Mouse (Mus musculus): Measurements from ENCODE around the gene Pear1.
A peak's percentile ranks its signal among the peaks of the same experiment; 100 is the strongest.

Pear1 gene

GRCm38 (mm10) chr3:87796736-87797334 is 27.3 kb downstream of the Pear1 start, which contains the start of gene Insrr:
TSS of gene Insrr (plus strand) at chr3:87796951.
- Histone ChIP-seq H3K4me3 (replicated peaks; ENCODE audit: low read length) (peak within 1 kb of the TSS; percentile 66), H3K9me3 (ENCODE audit: low read length) (no peaks in the 10 kb centered on the region), H3K36me3 (ENCODE audit: insufficient read depth, low read length) (no peaks in the 10 kb centered on the region), H3K27me3 (ENCODE audit: insufficient read depth, low read length) (peaks cover 99% of the 10 kb centered on the region), H3K4me1 (replicated peaks; ENCODE audit: low read depth, low read length) (peaks cover 31% of the 10 kb centered on the region)
- TF ChIP-seq CTCF (conservative IDR thresholded peaks at IDR 0.05; ENCODE audit: low read length) (no peak), POU5F1 (IDR thresholded peaks at IDR 0.05; ENCODE audit: borderline replicate concordance, low read length) (no peak), NANOG (IDR thresholded peaks at IDR 0.05; ENCODE audit: borderline replicate concordance, low read length) (no peak)

- TF ChIP-seq NANOG (IDR thresholded peaks at IDR 0.05; ENCODE audit: borderline replicate concordance, low read length) (no peak), POU5F1 (IDR thresholded peaks at IDR 0.05; ENCODE audit: borderline replicate concordance, low read length) (no peak), CTCF (conservative IDR thresholded peaks at IDR 0.05; ENCODE audit: low read length) (peak; percentile 71)
- peaks cover 98% of the 10 kb centered on the region for H3K27me3 ChIP-seq (ENCODE audit: insufficient read depth, low read length)
- H3K4me1 ChIP-seq (replicated peaks; ENCODE audit: low read depth, low read length), result peaks cover 32% of the 10 kb centered on the region
- no peaks in the 10 kb centered on the region for H3K9me3 ChIP-seq (ENCODE audit: low read length)
- no peaks in the 10 kb centered on the region for H3K36me3 ChIP-seq (ENCODE audit: insufficient read depth, low read length)
- H3K4me3 ChIP-seq (replicated peaks; ENCODE audit: low read length), result peak overlapping the region; percentile 75
Observed at GRCm38 (mm10) chr3:87795336-87796277, 28.5 kb downstream of the Pear1 start.

DNA sequence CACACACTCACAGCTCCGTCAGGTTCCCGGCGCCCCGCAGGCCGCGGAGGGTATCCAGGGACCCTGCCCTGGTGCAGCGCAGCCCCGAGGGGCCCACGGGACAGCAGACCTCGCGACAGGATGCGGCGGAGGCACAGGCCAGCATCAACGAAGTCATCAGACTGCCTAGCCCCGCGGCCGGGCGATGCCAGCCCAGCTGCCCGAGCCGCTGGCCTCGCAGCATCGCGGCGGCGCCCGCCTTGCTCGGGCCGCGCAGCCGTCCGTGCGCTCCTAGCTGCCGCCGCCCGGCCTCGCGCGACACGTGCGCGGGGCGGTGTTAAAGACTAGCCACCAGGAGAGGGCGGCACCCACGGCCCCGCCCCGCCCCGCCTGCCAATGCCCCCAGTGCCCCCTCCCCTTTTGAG is 29.2 kb downstream of the Pear1 start, which contains the start of gene Ntrk1:
Ntrk1 (minus strand) TSS at position 241 of the 404 bp plus-strand sequence.
- Histone ChIP-seq H3K36me3 (ENCODE audit: insufficient read depth, low read length) (no peaks in the 10 kb centered on the region), H3K27me3 (ENCODE audit: insufficient read depth, low read length) (peaks cover 98% of the 10 kb centered on the region), H3K4me3 (replicated peaks; ENCODE audit: low read length) (peak within 1 kb of the TSS; percentile 75), H3K4me1 (replicated peaks; ENCODE audit: low read depth, low read length) (peaks cover 32% of the 10 kb centered on the region), H3K9me3 (ENCODE audit: low read length) (no peaks in the 10 kb centered on the region)
- no peak for TF ChIP-seq POU5F1 (IDR thresholded peaks at IDR 0.05; ENCODE audit: borderline replicate concordance, low read length)
- no peak for TF ChIP-seq CTCF (conservative IDR thresholded peaks at IDR 0.05; ENCODE audit: low read length)
- no peak for TF ChIP-seq NANOG (IDR thresholded peaks at IDR 0.05; ENCODE audit: borderline replicate concordance, low read length)

GRCm38 (mm10) chr3:87789768-87790167 is 34.3 kb downstream of the Pear1 start:
- H3K27me3 ChIP-seq (ENCODE audit: insufficient read depth, low read length), result peaks cover 94% of the 10 kb centered on the region
- no peak for TF ChIP-seq NANOG (IDR thresholded peaks at IDR 0.05; ENCODE audit: borderline replicate concordance, low read length)
- TF ChIP-seq CTCF (conservative IDR thresholded peaks at IDR 0.05; ENCODE audit: low read length), result no peak
- no peak for TF ChIP-seq POU5F1 (IDR thresholded peaks at IDR 0.05; ENCODE audit: borderline replicate concordance, low read length)
- H3K4me1 ChIP-seq (replicated peaks; ENCODE audit: low read depth, low read length), result peaks cover 23% of the 10 kb centered on the region
- no peaks in the 10 kb centered on the region for H3K36me3 ChIP-seq (ENCODE audit: insufficient read depth, low read length)
- H3K9me3 ChIP-seq (ENCODE audit: low read length), result no peaks in the 10 kb centered on the region
- no peak overlapping the region for H3K4me3 ChIP-seq (replicated peaks; ENCODE audit: low read length)

DNA sequence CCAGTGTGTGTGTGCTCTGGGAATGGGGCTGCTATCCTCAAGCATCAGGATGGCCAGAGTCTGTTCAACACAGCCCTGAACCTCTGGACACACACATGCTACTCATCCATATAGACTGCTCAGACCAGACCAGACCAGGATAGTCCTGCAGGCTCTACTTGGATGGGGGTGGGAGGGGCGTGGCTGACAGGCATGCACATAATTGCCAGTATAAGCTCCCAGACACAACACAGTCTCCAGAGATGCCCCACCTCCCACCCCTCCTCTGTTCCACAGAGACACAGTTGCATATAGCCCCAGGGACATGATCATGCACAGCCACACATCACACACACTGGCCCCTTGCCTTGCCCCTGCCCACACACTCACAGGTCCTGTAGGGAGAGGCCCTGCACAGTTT is 34.9 kb downstream of the Pear1 start:
- Histone ChIP-seq H3K4me1 (replicated peaks; ENCODE audit: low read depth, low read length) (peaks cover 18% of the 10 kb centered on the region), H3K27me3 (ENCODE audit: insufficient read depth, low read length) (peaks cover 92% of the 10 kb centered on the region), H3K9me3 (ENCODE audit: low read length) (no peaks in the 10 kb centered on the region), H3K4me3 (replicated peaks; ENCODE audit: low read length) (no peak overlapping the region), H3K36me3 (ENCODE audit: insufficient read depth, low read length) (no peaks in the 10 kb centered on the region)
- TF ChIP-seq POU5F1 (IDR thresholded peaks at IDR 0.05; ENCODE audit: borderline replicate concordance, low read length) (no peak), CTCF (conservative IDR thresholded peaks at IDR 0.05; ENCODE audit: low read length) (no peak), NANOG (IDR thresholded peaks at IDR 0.05; ENCODE audit: borderline replicate concordance, low read length) (no peak)

DNA sequence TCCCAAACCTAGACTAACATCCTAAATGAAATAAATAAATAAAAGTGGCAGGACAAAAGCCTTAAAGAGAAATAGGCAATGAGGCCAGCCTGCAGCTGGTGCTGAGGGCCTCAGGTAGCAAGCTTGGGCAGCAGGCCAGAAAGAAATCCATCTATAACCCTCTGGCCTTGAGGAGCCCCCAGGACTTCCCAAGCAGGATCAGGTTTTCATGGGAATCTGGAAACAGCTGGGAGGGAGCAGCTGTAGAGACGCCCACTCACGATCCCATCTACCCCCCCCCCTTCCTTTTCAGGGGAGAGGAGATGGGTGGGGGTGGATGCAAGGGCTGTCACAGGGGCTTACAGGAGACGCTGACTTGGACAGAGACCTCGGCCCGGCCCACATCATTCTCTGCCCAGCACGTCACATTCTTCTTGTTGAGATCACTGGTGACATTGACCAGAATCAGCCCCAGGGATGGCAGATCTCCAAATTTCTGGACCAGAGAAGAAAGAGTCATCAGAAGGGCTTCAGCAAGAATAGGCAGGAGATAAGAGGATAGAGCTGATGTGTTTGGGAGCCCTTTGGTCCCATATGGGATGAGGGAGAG is 38.4 kb downstream of the Pear1 start:
- peaks cover 92% of the 10 kb centered on the region for H3K27me3 ChIP-seq (ENCODE audit: insufficient read depth, low read length)
- H3K4me3 ChIP-seq (replicated peaks; ENCODE audit: low read length), result no peak overlapping the region
- H3K9me3 ChIP-seq (ENCODE audit: low read length), result no peaks in the 10 kb centered on the region
- peaks cover 21% of the 10 kb centered on the region for H3K4me1 ChIP-seq (replicated peaks; ENCODE audit: low read depth, low read length)
- no peaks in the 10 kb centered on the region for H3K36me3 ChIP-seq (ENCODE audit: insufficient read depth, low read length)
- TF ChIP-seq NANOG (IDR thresholded peaks at IDR 0.05; ENCODE audit: borderline replicate concordance, low read length), result no peak
- no peak for TF ChIP-seq CTCF (conservative IDR thresholded peaks at IDR 0.05; ENCODE audit: low read length)
- no peak for TF ChIP-seq POU5F1 (IDR thresholded peaks at IDR 0.05; ENCODE audit: borderline replicate concordance, low read length)

- Histone ChIP-seq H3K4me1 (replicated peaks; ENCODE audit: low read depth, low read length) (peaks cover 21% of the 10 kb centered on the region), H3K36me3 (ENCODE audit: insufficient read depth, low read length) (no peaks in the 10 kb centered on the region)
Observed at GRCm38 (mm10) chr3:87785156-87785555, 39.0 kb downstream of the Pear1 start.

More at GRCm38 (mm10) chr3:87785156-87785555, 39.0 kb downstream of the Pear1 start:
- no peak overlapping the region for H3K4me3 ChIP-seq (replicated peaks; ENCODE audit: low read length)
- H3K27me3 ChIP-seq (ENCODE audit: insufficient read depth, low read length), result peaks cover 92% of the 10 kb centered on the region
- H3K9me3 ChIP-seq (ENCODE audit: low read length), result no peaks in the 10 kb centered on the region
- TF ChIP-seq CTCF (conservative IDR thresholded peaks at IDR 0.05; ENCODE audit: low read length) (no peak), NANOG (IDR thresholded peaks at IDR 0.05; ENCODE audit: borderline replicate concordance, low read length) (no peak), POU5F1 (IDR thresholded peaks at IDR 0.05; ENCODE audit: borderline replicate concordance, low read length) (no peak)
